Mouse (Mus musculus): ENCODE results near the gene Rgs3. TPM values are rescaled to one million over a fixed set of nuclear protein-coding genes. Genes with fewer than 3 reads are reported as not detected.

Gene Rgs3
- total RNA-seq, 2 experiments from 2014 or later: 22.2 to 27.2 TPM

DNA sequence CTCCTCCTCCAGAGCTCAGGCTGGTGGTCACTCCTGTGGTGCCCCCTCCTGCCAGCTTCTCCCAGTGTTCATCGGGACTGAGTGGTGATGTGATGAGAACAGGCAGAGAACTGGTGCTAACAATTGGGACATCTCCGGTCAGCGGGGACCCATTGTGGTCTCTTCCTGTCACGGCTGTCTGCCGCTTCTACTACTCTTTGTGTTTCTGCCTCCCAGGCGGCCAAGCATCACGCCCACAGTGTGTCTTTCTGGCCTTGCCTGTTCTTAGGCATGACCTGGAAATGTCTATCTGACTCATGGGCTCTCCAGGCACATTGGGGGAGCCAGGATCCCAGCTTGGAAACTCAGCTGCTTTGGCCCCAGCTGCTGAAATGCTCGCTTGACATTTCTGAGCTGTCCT is 83.8 kb downstream of the Rgs3 start:
- no peak for DNase-seq (ENCODE audit: low spot score in 2 of 2)
- intact Hi-C loops (cut with DNase I): no loop called here

DNA sequence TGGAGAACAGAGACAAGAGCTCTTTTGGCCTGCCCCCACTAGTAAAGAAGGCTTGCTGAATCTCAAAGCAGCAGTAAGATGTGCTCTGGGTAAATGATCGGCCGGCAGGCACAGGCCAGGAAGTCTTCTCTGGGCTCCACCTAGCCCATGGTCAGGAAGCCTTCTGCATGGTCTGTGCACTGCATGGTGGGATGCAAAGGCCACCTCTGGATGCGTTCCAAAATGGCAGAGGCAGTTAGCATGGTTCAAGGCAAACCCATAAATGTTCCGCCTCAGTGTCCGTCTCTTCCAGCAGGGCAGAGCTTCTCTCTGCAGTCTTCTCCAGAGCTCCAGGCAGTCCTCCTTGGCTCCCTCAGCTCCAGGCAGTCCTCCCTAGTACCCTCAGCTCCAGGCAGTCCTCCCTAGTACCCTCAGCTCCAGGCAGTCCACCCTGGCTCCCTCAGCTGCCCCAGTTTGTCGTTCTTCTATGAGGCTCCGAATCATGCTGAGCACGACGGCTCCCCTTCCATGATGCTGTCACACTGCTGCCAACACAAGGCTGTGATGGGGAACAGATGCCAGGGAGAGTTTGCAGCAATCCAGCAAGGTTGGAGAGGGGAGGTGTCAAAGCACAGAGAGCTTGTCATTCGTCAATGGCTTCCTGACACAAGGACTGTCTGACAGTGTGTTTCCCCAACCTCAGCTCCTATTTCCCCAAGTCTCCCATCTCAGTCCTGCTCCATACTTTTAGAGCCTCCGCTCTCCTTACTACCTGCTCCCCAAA is 84.6 kb downstream of the Rgs3 start:
- intact Hi-C loops (cut with DNase I): no loop called here
- DNase-seq (ENCODE audit: low spot score in 2 of 2): peak; percentile 25 to 53

DNA sequence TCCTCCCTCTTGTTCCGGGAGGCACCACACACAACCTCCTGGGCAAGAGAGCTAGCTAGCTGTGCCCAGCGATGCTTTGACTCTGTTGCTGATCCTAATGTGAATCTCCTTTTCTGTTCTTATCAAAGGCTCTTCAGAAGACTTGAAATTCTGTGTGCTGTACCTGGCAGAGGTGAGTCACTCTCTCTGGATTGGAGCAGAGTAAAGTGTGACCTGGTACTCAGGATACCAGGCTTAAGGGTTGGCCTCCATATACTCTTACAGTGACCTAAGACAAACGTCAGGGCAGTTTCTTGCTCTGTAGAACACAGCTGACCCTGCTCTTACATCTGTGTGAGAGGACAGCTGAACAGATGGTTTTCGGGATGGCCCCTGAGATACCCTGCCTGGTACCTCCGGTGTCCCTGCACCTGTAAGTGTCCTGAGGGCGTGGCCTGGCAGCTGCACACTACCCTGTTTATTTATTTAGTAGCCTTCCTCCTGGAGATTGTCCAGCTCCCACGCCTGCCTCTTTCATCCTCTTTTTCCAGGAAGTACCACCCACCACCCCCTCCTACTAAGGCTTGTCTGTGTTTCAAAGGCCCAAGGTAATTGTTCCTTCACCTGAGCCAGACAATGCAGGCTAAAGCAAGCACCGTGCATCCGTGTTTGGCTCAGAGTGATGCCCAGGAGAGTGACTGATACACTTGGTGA is 87.1 kb downstream of the Rgs3 start:
- intact Hi-C loops (cut with DNase I): no loop called here
- DNase-seq (ENCODE audit: low spot score in 2 of 2): no peak

DNA sequence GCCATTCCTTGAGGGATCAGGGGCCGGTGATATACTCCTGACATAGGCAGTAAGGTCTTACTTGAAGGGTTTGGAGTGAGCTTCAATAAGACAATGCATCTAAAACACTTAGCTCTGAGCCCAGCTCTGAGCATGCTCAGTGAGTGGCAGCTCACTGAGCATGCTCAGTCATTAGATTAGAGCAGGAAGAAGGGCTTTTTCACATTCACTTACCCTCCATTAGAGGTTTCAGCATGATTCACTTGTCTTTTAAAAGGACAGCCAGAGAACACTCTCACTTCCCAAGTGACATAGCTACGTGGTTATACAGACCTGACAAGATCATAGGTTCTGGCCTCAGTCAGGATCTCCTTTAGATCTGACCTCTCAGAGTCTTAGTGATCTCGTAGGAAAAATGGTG is 89.2 kb downstream of the Rgs3 start:
- intact Hi-C loops (cut with DNase I): no loop called here

DNA sequence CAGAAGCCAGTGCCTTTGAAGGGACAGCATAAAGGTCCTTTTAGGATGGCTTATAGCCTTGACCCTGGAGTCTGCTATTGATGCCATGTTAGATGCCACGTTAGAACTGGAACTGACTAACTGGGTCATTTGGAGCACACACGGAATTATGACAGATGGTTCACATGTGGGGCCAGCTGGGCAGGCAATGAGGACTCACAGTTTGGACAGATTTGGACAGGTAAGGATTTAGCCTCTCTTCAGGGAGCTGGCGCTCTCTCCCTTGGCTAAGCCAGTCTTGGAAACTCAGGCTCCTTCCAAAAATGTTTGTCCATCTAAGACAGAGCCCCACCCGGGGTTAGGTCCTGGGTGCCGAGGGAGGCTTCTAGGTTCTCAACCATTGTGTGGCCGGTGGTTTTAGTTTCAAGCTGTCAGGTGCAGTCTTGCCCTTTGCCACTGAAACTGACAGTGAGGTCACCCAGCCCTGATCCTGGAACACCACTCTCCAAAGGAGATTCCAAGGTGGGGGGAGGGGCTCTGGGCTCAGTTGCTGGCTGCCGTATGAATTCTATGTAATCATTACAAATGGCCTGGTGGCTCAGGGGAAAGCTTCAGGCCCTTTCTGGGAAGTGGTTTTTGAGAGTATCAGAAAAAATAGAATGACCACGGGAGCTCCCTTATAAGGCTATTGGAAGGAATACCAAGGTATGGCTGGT is 90.0 kb downstream of the Rgs3 start:
- DNase-seq (ENCODE audit: low spot score in 2 of 2): no peak
- intact Hi-C loops (cut with DNase I): no loop called here

More for the DNA sequence above, 89.2 kb downstream of the Rgs3 start:
- no peak for DNase-seq (ENCODE audit: low spot score in 2 of 2)

DNA sequence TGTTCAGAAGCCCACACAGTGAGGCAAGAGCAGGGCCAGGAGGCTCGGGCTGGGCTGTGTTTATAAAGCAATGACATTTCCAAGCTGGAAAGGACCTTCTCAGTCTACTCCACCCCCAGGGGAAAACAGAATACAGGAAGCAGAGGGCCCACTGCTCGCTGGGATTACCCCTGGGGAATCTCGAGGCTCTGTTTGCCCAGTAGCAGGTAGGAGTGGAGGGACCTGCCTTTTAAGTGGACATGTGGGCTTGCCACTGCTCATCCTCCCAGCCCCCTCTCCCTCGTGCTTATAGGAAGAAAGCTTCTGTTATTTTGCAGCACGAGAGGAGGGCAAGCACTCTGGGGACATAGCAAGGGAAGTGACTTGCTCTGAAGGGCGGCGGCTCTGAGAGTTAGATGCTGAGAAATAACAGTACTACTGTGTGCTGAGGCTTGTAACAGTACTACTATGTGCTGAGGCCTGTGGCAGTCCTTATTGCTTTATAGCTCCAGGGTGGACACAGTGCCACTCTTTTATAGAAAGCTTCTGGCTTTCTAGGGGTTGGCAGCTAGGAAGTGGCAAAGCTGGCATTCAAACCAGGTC is 91.6 kb downstream of the Rgs3 start:
- no peak for DNase-seq (ENCODE audit: low spot score in 2 of 2)
- intact Hi-C loops (cut with DNase I): no loop called here

DNA sequence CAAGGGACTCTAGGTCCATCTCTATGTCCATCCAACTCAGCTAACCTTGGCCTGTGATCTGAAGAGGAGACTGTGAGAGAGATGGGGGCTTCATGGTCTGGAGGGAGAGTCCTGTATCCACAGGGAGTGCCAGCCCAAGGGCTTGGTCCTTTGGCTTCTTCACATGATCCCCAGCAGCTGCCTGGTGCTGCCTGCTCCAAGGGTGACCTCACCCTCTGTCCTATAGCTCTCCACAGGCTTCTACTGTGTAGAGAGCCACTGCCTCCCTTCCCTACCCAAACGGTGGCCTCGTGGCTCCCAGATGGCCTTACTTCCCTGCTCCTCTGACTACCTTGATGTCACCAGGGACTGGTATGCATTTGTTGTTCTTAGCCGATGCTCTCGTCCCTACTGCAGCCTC is 92.6 kb downstream of the Rgs3 start:
- intact Hi-C loops (cut with DNase I): no loop called here
- DNase-seq (ENCODE audit: low spot score in 2 of 2): no peak

DNA sequence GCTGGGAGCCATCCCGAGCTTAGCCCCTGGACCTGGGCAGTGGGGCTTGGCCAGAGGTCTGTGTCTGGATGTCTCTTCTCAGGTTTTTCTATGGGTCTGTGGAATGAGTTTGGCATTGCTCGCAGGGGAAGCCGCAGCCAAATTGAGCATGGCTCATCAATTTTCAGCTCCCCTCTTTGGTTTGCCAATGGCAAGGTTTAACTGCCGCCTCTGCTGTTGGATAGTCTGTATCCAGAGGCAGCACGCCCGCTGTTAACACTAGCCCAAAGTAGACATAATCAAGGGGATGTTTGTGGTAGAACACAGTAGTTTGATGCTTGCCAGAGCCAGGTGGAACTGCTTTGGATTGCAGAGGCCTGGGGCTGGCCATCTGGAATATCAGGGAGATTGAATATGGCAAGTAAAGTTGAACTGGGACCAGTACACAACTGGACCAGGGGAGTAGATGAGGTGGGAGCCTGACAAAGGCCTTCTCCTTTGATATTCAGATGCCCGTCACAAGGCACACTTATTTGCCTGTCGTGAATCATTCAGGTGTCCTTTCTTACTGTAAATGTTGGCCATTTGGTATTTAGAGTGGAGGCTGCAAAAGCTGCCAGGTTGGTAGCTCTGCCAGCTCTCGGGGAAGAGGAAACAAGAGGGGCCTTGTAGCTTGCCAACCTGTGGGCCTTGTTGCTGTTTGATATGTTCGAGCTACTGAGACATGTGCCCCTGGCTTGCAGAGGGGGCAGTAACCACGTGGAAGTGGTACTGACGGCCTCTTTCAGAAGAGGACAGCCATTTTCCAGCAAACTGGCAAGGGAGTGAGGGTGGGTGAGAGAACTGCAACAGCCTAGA is 93.5 kb downstream of the Rgs3 start:
- intact Hi-C loops (cut with DNase I): no loop called here
- DNase-seq (ENCODE audit: low spot score in 2 of 2): no peak

DNA sequence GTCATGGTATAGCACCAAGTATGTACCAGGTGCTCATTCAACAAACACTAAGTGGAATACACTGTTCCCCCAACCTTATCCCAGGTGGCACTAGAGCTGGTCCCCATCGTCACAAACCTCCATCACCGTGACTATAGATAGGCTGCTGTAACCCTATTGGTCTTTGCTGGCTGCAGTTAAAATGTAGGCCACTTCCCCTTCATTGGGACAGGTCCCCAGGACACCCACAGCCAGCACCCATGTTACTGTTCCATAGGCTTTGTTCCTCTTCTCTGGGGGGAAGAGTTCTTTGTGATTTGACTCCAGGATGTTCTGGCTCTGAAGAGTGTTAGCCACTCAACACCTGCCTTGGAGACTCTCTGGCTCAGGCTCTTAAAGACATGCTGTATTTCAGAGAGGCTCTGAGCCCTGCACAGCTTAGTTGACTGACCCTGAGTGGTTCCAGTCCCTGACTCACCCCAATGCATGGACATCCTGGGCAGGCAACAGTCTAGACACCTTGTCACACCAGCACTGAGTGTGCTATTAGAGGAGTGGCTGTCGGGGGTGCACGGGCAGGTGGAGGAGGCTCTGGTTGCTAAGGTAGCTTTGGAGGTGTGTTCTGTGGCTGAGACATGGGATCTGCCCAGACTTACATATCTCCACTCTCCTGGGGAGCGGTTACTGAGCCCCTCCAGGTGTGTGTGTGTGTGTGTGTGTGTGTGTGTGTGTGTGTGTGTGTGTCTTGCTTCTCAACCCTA is 94.4 kb downstream of the Rgs3 start:
- intact Hi-C loops (cut with DNase I): no loop called here
- DNase-seq (ENCODE audit: low spot score in 2 of 2): no peak

DNA sequence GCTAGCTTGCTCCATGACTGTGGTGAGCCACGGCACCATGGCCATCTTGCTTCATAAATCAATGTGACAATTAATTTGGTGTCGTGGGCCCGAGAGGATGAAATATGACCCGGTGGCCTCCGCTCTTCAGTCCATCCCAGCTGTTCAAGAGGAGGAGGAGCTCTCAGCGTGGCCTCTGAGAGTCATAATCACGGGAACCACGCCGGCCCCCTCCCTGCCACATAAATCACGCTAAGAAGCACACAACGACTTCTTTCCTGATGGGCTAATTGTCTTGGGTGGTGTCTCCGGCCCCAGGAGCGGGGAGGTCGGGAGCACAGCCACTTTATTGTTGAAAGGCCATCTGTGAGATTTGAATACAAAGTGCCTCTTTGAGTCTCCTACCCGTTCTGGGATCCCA is 99.6 kb downstream of the Rgs3 start:
- intact Hi-C loops (cut with DNase I): no loop called here
- DNase-seq (ENCODE audit: low spot score in 2 of 2): no peak

DNA sequence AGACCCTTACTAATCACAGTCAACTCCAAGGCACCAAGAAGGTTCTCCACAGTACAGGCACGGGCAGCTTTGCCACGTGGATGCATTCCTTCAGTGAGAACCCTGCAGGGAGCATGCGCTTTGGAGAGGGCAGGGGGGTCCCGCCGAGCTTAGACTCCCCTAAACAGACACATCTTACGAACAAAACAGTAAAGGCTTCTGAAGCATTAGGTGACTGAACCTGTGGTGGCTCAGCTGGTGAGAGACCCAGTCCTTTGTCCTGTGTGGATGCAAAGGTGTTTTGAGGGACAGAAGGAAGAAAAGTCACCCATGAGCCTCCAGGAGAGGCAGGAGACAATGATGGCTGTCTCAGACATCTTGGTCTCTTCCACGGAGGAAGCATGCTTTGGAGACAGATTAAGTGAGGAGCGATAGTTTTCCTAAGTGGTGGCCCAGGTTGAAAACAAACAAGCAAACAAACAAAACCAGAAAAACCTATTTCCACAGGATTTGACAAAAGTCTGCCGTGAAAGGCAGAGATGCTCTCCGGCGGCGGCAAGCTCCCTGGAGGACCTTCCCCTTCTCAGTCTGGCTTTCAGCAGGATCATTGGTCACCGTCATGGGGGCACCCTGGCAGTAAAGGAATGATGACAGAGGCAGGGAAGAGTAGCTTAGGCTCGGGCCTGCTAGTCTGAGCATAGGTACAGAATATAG is 100.4 kb downstream of the Rgs3 start:
- DNase-seq (ENCODE audit: low spot score in 2 of 2): no peak
- intact Hi-C loops (cut with DNase I): no loop called here

DNA sequence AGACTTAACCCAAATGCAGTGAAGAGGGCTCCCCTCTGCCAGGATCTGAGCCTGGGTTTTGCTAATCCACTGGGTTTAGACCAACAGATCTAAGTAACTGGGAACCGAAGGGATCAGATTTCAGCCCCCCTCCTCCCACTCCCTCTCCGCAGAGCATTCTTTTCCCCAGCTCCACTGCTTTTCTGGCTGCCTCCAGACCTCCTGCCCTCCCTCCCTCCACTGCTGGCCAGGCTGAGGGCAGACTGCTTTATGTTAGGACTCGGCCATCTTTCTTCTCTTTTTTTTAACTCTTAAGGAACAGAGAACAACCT is 100.9 kb downstream of the Rgs3 start:
- no peak for DNase-seq (ENCODE audit: low spot score in 2 of 2)
- intact Hi-C loops (cut with DNase I): no loop called here

DNA sequence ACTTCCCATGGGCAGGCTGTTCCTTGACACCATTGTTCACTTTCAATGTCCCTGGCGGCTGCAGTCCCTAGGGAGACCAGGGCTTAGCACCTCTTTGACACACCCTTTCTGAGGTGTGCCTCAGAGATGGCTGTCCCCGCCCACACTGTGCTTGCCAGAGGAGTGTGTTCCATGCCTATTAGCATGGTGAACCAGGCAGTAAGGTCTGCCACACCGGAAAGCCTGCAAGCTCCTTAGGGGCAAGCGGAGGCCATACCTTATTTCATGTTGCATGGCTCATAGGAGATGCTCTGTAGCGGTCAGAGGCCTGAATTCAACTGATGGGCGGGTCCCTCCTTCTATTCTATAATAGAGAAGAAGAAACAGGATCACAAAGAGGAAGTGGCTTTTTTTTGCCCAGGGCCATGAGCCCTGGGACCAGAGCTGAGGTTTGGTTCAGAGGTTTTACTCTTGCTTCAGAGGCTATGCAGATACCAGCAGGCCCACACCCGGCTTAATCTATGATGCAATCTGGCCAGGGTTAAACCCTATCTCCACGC is 101.7 kb downstream of the Rgs3 start:
- no peak for DNase-seq (ENCODE audit: low spot score in 2 of 2)
- intact Hi-C loops (cut with DNase I): no loop called here

DNA sequence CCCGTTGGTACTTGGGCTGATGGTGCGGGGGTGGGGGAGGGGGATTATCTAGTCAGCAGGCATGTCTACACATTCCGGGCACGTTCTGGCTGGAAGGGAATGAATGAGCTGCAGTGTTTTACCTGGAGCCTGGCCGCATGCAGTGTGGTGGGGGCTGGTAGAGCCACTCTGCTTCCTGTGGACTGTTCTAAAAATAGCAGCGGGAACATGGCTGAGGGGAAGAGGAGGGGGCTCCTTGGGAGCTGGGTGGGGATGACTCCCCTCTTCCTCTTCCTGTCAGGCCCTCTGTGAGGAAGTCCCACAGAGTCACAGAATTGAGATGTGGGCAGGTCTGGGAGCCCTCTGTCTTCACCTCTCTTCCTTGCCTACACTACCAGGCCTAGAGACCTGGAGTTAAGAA is 103.7 kb downstream of the Rgs3 start:
- intact Hi-C loops (cut with DNase I): no loop called here

DNA sequence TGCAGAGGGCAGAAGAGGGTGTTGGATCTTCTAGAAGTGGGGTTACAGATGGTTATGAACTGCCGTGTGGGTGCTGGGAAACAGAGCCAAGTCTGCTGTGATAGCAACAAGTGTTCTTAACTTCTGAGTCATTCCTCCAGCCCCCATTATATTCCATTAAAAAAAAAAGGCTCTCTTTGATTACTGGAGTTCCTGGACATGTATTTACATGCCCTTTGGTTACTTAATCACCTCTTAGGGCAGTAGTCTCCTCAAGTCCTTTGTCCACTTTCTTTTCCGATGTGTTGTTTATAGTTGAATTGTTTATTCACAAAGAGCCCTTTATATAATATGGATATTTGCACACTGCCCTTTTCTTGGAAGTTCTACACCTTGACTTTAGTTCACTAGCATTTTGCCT is 106.2 kb downstream of the Rgs3 start:
- DNase-seq (ENCODE audit: low spot score in 2 of 2): no peak
- intact Hi-C loops (cut with DNase I): no loop called here

More for the DNA sequence above, 103.7 kb downstream of the Rgs3 start:
- DNase-seq (ENCODE audit: low spot score in 2 of 2): peak; percentile 32 to 35

DNA sequence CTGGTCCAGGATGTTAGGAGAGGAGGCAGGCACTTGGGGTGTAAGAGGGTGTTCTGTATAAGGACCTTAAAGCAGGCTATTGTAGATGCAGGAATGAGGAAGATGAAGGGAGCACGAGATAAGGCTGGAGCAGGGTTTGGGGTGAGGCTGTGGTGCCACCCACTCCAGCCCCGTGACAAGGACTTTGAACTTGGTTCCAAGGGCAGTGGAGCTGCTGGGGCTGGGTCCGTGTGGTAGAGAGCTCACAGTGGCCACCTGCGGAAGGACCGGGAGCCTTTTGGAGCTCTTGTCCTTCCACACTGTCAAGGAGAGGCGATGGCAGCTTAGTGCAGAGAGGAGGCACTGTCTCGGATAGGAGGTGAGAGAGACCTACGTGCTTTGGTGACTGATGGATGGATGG is 109.0 kb downstream of the Rgs3 start:
- intact Hi-C loops (cut with DNase I): no loop called here
- no peak for DNase-seq (ENCODE audit: low spot score in 2 of 2)

DNA sequence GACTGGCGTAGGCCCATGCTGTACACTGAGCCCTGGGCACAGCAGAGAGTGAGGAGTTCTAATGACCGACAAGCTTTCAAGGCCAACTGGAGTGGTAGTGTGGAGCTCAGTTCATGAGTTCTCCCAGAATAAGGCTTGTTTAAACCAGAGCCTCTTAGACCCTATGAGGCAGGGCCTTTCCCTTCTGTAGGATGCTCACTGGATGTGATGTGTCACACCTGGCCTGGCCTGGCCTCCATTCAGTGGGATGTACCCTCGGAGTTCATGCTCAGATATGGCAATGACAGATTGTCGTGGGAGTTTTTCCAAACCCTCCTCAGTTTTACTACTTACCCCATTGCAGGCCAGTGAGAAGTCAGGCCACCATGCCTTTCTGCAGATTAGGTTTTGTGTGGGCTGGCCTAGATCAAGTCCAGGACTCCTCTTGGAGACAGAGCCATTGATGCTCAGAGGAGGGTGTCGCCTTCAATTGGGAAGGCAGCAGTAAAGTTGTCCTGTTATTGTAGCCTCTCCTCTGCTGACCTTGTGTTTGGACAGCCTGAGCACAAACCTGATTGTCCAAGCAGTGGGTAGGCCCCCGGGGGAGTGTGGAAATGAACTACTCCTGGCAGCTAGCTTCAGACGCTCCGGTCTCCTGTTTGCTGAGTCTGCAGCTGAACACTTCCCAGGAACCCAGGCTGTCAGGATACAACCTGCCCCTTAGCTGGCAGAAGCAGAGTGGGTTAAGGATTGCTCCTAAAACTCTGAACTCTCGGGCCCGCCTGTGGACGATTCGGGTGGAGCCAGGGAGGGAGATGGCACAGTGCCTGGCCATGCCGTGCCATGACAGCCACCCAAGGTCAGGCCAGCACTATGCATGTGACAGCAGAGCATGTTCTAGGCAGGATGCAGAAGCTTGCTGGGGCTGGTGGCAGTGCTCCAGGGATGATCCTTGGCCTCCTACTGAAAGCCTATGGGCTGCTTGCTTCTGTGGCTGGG is 109.7 kb downstream of the Rgs3 start:
- intact Hi-C loops (cut with DNase I): no loop called here
- DNase-seq (ENCODE audit: low spot score in 2 of 2): no peak
